Mouse (Mus musculus) retina, postnatal 7 days (tissue): Measurements from ENCODE around the gene Glud1.
"Not testable (repeated sequence)": the region's sequence is repeated elsewhere in the genome, so short reads cannot be mapped to it uniquely, and the experiment has no call there.

ENCODE experiments used
- DNase-seq: peaks from one replicate; pipeline ENCODE4 v3.0.0-alpha.2; 2012; ENCODE audit warnings: low read depth, low spot score

Gene Glud1

GRCm38 (mm10) chr14:34353326-34353725 lies 42.8 kb downstream of the Glud1 start:
- DNase-seq: no peak

- DNase-seq: no peak
Observed at GRCm38 (mm10) chr14:34354456-34354855, 43.9 kb downstream of the Glud1 start.

- DNase-seq: no peak
Observed at GRCm38 (mm10) chr14:34355301-34355700, 44.8 kb downstream of the Glud1 start, which contains the start of gene Fam25c. Gene Fam25c, minus strand, starts transcription at chr14:34355433.

DNA sequence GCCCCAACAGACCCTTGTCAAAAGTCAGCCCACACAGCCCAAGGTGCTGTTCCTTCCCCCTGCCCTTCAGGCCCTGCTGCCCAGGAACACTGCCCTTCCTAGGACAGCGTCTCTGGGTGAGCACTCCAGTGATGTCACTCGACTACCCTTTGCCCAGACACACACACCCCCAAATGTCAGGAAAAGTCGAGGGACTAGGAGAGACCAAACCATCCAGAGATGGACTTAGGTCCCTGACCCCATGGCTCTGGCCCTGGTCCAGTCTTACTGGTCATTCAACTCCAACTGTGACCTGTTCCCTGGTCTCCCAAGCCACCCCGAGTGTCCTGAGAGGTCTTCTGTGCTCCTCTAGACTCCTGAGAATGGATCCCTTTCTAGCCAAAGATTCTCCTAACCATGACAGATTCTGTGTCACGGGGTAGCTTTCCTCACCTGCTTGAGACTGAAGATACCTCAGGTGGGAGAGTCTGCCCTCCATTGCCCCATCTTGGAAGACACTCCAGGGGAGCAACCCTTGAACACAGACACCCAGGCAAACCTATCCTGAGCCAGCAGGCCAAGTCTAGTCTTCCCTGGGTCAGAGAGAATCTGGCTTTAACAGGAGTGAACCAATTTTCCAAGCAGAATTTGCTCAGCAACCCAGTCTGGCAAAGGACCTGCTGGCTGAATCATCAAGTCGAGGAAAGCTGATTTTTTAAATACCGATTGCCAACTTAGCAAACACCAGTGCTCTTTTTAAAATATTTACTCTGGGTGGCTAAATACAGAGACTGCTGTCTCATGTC lies 47.3 kb downstream of the Glud1 start:
- no peak for DNase-seq

- no peak for DNase-seq
Observed at GRCm38 (mm10) chr14:34359676-34360244, 49.2 kb downstream of the Glud1 start.

DNA sequence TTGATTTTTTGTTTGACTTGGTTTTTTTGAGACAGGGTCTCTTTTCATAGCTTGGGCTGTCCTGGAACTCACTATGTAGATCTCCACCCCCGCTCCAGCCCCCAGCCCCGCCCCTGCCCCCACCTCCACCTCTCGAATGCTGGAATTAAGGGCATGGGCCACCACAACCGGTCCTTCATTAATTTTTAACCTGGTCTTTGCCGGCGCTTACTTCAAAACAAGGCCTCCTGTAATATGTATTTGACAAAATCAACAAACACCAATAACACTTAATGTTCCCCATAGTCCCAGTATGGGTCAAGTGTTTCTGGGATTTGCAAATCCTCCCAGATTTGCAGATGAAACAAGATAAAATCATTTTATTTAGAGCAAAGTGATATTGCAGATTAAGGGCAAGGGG lies 49.7 kb downstream of the Glud1 start:
- no peak for DNase-seq

DNA sequence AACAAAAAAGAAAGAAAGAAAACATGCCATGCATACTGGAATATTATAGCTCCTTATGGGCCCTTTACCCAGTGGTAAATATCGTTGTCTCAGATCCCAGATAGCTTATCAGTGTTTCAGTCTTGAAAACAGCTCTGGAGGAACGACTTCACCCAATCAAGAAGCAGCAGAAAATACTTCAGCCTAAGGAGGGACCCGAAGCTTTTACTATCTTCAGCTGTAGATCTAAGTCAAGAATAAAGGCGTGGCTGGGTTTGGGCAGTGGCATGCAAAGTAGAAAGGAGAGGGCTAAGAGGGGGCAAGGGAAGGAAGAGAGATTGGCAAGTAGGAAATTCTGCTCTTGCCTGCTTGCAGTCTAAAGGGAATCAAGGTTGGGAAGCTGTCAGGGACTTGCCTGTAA lies 51.6 kb downstream of the Glud1 start:
- DNase-seq: no peak

DNA sequence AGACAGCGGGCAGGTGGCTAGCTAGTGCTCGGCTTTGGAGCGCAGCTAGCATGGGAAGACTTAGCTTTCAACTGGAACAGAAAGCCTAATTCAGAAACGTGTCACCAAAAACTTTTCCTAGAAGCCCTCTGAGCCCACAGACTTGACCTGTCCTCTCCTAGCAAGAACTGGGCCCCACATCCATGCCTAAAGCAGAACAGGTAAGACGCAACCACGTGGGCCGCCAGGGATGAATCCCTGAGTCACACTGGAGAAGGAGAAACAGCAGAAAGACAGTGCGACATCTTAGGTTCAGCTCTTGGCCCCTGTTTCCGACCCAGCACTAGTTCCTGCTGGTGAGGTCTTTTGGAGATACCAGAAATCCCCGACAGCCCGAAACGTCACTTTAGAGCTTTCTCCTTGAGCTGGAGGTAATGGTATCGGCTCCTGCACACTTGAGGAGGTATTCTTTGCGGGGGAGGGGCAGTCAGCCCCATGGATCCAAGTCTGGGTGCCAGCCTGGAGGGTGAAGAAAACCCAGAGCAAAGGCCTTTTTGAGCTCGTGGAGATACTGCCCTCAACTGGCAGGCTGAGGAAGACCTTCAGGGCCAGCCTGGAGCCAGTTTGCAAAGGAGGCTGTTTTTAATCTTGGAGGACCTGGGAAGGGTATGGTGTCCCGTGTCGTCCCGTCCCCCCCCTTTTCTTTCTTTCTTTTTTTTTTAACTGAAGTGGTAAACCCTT lies 52.4 kb downstream of the Glud1 start:
- no peak for DNase-seq

DNA sequence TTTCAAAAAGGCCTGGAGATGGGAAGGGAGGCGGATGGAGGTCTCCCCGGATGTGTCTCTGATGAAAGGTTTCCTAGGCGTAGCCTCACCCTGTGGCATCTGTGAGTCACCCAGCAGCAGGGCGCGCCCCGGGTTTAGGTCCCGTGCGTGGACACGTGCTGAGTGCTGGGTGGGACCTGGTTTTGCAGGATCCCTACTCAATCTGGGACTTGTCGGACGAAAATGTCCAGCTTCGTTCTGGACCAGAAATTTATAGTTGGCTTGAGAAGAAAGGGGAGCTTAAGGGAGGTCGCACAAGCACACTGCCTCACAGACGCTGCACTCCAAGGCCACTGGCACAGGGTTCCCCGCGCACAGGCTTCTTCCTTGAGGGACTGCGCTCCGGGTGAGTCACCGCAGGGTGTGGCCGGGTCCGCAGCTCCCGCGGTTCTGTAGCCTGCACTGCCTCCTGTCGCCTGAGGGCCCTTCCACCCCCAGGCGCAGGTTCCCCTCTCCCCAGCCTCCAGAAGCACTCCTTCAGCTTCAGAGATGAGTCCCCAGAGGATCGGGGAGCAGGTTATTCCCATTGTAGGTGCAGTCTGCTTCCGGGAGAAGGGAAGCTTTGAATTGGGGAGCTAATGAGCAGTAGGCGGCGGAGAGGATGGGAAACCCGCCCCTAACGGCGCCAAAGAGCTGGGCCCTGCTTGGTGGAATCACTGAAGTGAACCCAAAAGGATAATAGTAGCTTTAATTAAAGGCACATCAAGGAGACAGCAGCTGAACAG lies 53.1 kb downstream of the Glud1 start:
- no peak for DNase-seq

DNA sequence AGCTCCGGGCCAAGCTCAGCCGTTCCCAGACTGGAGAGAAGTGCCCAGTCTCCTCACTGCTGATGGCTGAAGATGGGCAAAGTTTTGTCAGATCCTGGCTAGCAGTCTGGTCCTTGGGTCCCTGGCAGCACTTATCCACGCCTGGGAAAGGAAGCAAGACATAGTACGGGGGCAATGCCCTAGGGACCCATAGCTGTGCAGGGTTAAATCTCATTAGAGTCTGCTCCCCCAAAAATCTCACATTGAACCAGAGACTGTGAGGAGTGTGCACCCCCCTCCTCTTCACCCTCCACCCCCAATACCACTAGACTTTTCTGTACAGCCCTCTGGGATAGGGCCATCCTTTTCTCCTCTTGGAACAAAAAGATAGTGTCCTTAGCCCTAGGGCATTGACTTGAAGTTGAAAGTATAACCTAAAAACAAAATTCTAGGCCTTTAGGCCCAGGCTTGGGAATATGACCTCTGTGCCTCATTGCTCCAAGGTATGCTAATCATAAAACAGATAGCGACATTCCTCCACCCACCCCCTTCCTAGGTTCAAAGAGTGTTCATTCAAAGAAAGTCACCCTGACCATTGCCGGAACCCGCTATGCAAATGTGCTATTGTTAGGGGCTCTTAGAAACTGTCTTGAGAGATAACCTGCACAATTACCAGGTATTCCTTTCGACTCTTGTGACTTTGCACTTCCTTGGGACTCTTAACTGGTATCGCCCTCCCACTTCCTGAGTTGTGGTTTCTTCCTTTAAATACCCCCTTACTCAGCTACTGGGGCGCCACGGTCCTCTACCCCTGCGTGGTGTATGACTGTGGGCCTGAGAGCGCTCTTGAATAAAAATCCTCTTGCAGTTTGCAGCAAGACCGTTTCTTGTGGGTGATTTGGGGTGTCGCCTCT lies 54.0 kb downstream of the Glud1 start:
- not testable (repeated sequence) for DNase-seq

- no peak for DNase-seq
Observed at GRCm38 (mm10) chr14:34365147-34365507, 54.6 kb downstream of the Glud1 start.

DNA sequence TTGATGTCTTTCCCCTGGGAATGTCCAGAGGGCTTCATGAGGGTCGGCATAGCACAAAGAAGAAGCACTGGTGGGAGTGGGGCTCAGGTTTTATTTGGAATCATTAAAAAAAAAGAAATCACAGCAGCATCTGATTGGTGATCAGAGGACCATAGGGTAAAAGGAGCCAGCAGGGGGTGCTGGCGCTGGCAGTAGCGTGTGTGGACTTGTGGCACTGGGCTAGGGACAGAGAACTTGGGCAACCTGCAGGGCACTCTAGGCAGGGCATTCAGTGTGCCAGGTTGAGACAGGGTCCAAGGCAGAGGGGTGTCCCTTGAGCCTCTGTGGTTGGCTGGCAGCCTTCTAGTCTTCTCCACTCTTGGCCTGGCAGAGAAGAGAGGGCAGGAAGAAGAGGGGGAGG lies 59.7 kb downstream of the Glud1 start:
- no peak for DNase-seq

DNA sequence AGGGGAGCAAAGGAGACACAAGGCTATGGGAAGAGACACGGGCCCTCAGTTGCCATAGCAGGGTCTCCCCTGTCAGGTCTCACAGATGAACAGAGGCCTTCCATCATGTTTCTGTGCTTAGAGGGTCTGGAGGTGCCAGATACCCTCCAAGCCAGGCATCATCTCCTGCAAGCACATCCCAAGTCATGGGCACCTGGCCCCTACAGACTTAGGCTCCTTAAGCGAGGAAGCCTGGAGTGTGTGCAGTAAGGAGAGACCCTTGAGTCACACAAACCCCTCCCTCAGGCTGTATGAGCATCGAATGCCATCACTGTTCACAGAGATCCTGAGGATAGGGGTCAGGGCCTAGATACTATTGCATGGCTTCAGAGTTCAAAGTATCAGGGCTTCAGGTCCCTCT lies 60.4 kb downstream of the Glud1 start:
- DNase-seq: no peak

DNA sequence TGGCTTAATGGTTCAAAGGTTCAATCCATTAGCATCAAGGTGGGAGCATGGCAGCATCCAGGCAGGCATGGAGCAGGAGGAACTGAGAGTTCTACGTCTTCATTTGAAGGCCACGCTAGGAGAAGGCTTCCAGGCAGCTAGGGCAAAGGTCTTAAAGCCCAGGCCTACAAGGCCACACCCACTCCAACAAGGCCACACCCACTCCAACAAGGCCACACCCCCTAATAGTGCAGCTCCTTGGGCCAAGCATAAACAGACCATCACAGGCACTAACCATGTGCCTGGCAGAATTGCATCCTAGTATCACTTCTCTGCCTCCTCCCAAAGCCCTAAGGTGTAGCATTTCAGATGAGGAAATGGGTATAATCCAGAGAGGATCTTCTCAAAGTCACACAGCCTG lies 61.2 kb downstream of the Glud1 start:
- no peak for DNase-seq

- DNase-seq: no peak
Observed at GRCm38 (mm10) chr14:34372646-34373045, 62.1 kb downstream of the Glud1 start.

- no peak for DNase-seq
Observed at GRCm38 (mm10) chr14:34373581-34373980, 63.1 kb downstream of the Glud1 start.

DNA sequence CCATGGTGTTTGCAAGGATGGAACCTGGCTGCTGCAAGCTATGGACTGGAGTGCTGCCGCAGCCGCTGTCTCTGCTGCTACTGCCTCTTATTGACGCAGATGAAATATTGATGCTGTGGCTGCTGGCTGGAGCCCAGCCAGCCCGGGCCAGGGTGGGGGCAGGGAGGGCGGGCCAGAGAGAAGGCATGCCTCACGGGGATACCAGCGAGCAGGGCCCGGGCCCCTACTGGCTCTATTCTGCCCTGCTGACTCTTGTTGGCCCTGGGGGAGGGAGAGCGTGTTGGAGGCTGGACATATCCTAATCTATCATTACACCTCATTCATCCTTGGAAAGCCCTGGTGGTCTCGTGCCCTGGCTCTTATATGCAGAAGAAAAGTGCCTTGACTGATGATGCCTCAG lies 64.0 kb downstream of the Glud1 start, which contains the start of gene Sncg:
Gene Sncg, minus strand, starts transcription at position 213 of the 400 bp plus-strand sequence.
- DNase-seq: no peak

DNA sequence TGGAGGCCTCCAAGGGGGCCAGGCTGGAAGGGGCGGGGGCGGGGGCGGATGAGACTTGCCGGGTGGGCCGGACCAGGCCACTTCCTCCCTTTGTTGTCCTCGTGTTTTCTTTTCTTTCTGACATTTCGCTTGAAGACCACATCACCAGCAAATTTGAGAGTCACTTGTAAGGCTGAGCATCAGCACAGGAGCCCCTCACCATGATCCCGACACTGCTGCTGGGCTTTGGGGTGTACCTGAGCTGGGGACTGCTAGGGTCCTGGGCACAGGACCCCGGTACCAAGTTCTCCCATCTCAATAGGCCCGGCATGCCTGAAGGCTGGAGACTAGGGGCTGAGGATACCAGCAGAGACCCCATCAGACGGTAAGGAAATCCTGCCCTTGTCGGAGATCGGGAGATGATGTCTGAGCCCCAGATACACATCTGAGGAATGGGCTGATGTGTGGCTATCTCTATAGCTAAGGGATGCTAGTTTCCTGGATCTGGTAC lies 64.9 kb downstream of the Glud1 start, which contains the start of gene Mmrn2:
Gene Mmrn2, plus strand, starts transcription at position 51 of the 490 bp plus-strand sequence.
- no peak for DNase-seq

DNA sequence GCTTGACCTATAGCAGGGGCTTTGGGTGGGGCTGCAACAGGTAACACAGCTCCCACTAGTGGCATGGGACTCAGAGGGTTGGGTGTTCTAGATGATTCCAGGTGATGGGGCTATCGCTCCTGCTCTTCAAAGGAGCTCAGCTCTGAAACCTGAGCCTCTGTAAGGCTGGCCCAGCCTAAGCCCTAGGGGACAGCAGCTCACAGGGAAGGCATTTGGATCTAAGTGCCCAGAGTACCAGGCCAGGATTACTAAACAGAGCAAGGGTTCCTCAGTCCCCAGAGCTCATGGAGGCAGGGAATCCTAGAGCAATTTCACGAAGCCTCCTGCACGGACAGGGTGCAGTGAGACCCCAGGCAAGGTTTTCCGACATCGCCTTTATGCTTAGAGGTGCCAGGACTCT lies 65.4 kb downstream of the Glud1 start:
- no peak for DNase-seq

DNA sequence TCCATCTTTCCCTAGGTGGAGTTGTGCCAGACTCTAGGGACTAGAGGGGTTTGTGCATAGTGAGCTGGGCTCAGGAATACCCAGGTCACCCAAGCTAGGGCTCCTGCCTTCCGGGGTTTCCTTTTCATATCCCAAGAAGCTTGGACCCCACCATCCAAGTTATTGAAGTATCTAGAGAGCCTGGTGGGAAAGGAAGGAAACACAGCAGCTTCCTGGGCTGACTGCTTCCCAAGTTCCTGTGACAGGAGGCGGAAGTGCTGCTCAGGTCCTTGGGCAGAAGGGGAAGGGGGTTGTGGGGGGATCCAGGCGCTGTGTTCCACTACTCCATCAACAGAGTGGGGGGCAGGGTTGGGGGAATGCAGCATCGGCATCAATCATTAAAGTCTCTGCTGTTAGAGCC lies 66.6 kb downstream of the Glud1 start:
- no peak for DNase-seq
